Mouse (Mus musculus): ENCODE measurements around the gene Sos2. TPM values are rescaled to one million over a fixed set of nuclear protein-coding genes. Genes with fewer than 3 reads are reported as not detected.

Gene Sos2
- total and polyA plus RNA-seq, 3 experiments, result 21.3 to 38.5 (median 33.7) TPM

DNA sequence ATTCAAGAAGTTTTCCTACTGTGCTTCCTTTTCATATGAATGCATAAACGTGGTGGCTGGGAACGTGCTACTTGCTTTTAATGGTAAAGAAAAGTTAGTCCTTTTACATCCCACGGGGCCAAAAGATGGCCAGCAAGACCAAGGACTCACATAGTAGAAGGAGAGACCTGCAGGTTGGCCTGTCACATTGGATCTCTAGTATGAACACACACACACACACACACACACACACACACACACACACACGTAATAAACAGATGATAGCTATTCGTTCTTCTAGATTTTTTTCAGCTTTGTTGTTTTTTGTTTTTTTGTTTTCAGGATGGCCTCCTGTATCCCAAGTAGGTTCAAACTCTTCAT lies 98.4 kb downstream of the Sos2 start:
- intact Hi-C loops (cut with DNase I), result loop anchor here (5.0 kb wide), 2 partner anchors 99 to 114 kb away; partner anchors contain the start of gene Sos2
- Histone ChIP-seq H3K27ac (peak overlapping the region; percentile 64), H3K36me3 (ENCODE audit: control insufficient read depth, insufficient read depth, low read length) (peaks cover 3% of the 10 kb centered on the region; the same call in 1 of the 2 replicates)

DNA sequence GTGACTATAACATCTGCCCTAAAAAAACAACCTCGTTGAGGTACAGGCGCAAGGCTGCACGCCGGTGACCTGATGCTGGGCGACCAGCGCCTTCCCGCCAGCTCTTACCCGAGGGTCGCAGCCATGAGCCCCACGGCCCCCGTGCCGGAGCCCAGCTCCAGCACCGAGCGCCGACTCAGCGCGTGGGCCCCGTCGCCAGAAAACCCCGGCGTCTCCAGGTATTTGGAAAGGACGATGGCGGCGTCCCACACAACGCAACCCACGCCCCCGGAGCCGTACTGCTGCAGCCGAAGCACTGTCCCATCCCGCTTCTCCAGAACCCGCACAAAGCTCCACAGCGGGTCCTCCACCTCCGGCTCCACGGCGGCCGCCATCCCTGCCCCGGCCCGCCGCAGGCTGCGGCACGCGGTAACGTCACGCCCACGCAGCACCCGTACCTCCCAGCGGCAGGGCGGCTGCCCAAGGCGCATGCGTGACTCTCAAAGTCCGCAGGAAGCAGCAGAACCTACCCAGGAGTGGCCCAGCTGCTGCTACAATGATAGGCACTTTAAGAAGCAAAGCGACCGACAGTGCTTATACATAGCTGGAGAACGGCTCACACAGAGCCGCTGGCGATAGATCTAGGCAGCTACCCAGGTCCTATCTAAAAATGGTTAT lies 98.9 kb downstream of the Sos2 start, which contains the start of gene Vcpkmt:
Gene Vcpkmt, minus strand, starts transcription at position 416 of the 657 bp plus-strand sequence.
- peak; percentile 87 to 92 for DNase-seq
- Histone ChIP-seq H3K27ac (peak within 1 kb of the TSS; percentile 64), H3K27me3 (ENCODE audit: control insufficient read depth, insufficient read depth, low read length) (no peaks in the 10 kb centered on the region), H3K9ac (ENCODE audit: low read depth, low read length) (peak within 1 kb of the TSS; percentile 87), H3K4me1 (ENCODE audit: control insufficient read depth, insufficient read depth, low read length) (peaks cover 2% of the 10 kb centered on the region), H3K79me2 (replicated peaks; ENCODE audit: control insufficient read depth, insufficient read depth, low read length) (no peaks in the 10 kb centered on the region), H3K36me3 (ENCODE audit: control insufficient read depth, insufficient read depth, low read length) (peaks cover 3% of the 10 kb centered on the region; the same call in 1 of the 2 replicates), H3K4me3 (peak within 1 kb of the TSS; percentile 81)
- under 1% methylated on average over 56 of the region's 56 CpGs for WGBS
- TF ChIP-seq EP300 (IDR thresholded peaks at IDR 0.05; ENCODE audit: insufficient read depth, low read depth, low read length) (0 out of 2 replicates have a peak, but pooled peaks have one; percentile 30), CTCF (IDR thresholded peaks at IDR 0.05) (no peak), POLR2A (IDR thresholded peaks at IDR 0.05; ENCODE audit: insufficient read depth, low read depth, low read length) (peak; percentile 59; the same call in 1 of the 2 replicates)
- intact Hi-C loops (cut with DNase I), result loop anchor here (5.0 kb wide), 2 partner anchors 100 to 115 kb away; partner anchors contain the start of gene Sos2

More for the DNA sequence above, 98.4 kb downstream of the Sos2 start:
- H3K9ac ChIP-seq (ENCODE audit: low read depth, low read length), result no peak overlapping the region; the same call in 1 of the 2 replicates
- TF ChIP-seq EP300 (IDR thresholded peaks at IDR 0.05; ENCODE audit: insufficient read depth, low read depth, low read length) (no peak), CTCF (IDR thresholded peaks at IDR 0.05) (no peak), POLR2A (IDR thresholded peaks at IDR 0.05; ENCODE audit: insufficient read depth, low read depth, low read length) (no peak)
- no peaks in the 10 kb centered on the region for H3K27me3 ChIP-seq (ENCODE audit: control insufficient read depth, insufficient read depth, low read length)
- H3K79me2 ChIP-seq (replicated peaks; ENCODE audit: control insufficient read depth, insufficient read depth, low read length), result no peaks in the 10 kb centered on the region
- no peak for DNase-seq
- H3K4me3 ChIP-seq, result peak overlapping the region; percentile 81
- WGBS, result 37% methylated on average over 5 of the region's 5 CpGs
- H3K4me1 ChIP-seq (ENCODE audit: control insufficient read depth, insufficient read depth, low read length), result peaks cover 2% of the 10 kb centered on the region

GRCm38 (mm10) chr12:69582216-69582612 lies 99.4 kb downstream of the Sos2 start:
- no peaks in the 10 kb centered on the region for H3K27me3 ChIP-seq (ENCODE audit: control insufficient read depth, insufficient read depth, low read length)
- peaks cover 3% of the 10 kb centered on the region; the same call in 1 of the 2 replicates for H3K36me3 ChIP-seq (ENCODE audit: control insufficient read depth, insufficient read depth, low read length)
- H3K79me2 ChIP-seq (replicated peaks; ENCODE audit: control insufficient read depth, insufficient read depth, low read length), result no peaks in the 10 kb centered on the region
- TF ChIP-seq CTCF (IDR thresholded peaks at IDR 0.05) (no peak), POLR2A (IDR thresholded peaks at IDR 0.05; ENCODE audit: insufficient read depth, low read depth, low read length) (no peak), EP300 (IDR thresholded peaks at IDR 0.05; ENCODE audit: insufficient read depth, low read depth, low read length) (no peak)
- peaks cover 2% of the 10 kb centered on the region for H3K4me1 ChIP-seq (ENCODE audit: control insufficient read depth, insufficient read depth, low read length)
- WGBS, result 26% methylated on average over 9 of the region's 9 CpGs
- DNase-seq, result no peak
- H3K27ac ChIP-seq, result peak overlapping the region; percentile 64
- intact Hi-C loops (cut with DNase I), result loop anchor here (5.0 kb wide), 2 partner anchors 100 to 115 kb away; partner anchors contain the start of gene Sos2
- peak overlapping the region; percentile 87; the same call in 1 of the 2 replicates for H3K9ac ChIP-seq (ENCODE audit: low read depth, low read length)
- peak overlapping the region; percentile 81 for H3K4me3 ChIP-seq

GRCm38 (mm10) chr12:69579623-69580022 lies 102.0 kb downstream of the Sos2 start:
- H3K27me3 ChIP-seq (ENCODE audit: control insufficient read depth, insufficient read depth, low read length), result no peaks in the 10 kb centered on the region
- no peaks in the 10 kb centered on the region for H3K79me2 ChIP-seq (replicated peaks; ENCODE audit: control insufficient read depth, insufficient read depth, low read length)
- no peak for DNase-seq
- WGBS, result 72% methylated on average over 5 of the region's 5 CpGs
- no peak overlapping the region for H3K27ac ChIP-seq
- H3K4me3 ChIP-seq, result no peak overlapping the region
- peaks cover 3% of the 10 kb centered on the region for H3K4me1 ChIP-seq (ENCODE audit: control insufficient read depth, insufficient read depth, low read length)
- H3K36me3 ChIP-seq (ENCODE audit: control insufficient read depth, insufficient read depth, low read length), result peaks cover 3% of the 10 kb centered on the region; the same call in 1 of the 2 replicates
- TF ChIP-seq CTCF (IDR thresholded peaks at IDR 0.05) (no peak), POLR2A (IDR thresholded peaks at IDR 0.05; ENCODE audit: insufficient read depth, low read depth, low read length) (no peak), EP300 (IDR thresholded peaks at IDR 0.05; ENCODE audit: insufficient read depth, low read depth, low read length) (no peak)
- no peak overlapping the region for H3K9ac ChIP-seq (ENCODE audit: low read depth, low read length)
- intact Hi-C loops (cut with DNase I), result loop anchor here (5.0 kb wide), 2 partner anchors 103 to 118 kb away; partner anchors contain the start of gene Sos2

- no peak overlapping the region for H3K9ac ChIP-seq (ENCODE audit: low read depth, low read length)
- H3K36me3 ChIP-seq (ENCODE audit: control insufficient read depth, insufficient read depth, low read length), result no peaks in the 10 kb centered on the region
- no peaks in the 10 kb centered on the region for H3K79me2 ChIP-seq (replicated peaks; ENCODE audit: control insufficient read depth, insufficient read depth, low read length)
- 76% methylated on average over 9 of the region's 9 CpGs for WGBS
- H3K4me3 ChIP-seq, result no peak overlapping the region
- no peak for TF ChIP-seq EP300 (IDR thresholded peaks at IDR 0.05; ENCODE audit: insufficient read depth, low read depth, low read length)
- no peaks in the 10 kb centered on the region for H3K27me3 ChIP-seq (ENCODE audit: control insufficient read depth, insufficient read depth, low read length)
- peaks cover 5% of the 10 kb centered on the region for H3K4me1 ChIP-seq (ENCODE audit: control insufficient read depth, insufficient read depth, low read length)
- intact Hi-C loops (cut with DNase I), result no loop called here
- no peak for DNase-seq
- no peak overlapping the region for H3K27ac ChIP-seq
These were observed 105.5 kb downstream of the Sos2 start for GRCm38 (mm10) chr12:69576120-69576627.
